Mouse (Mus musculus): ENCODE data around the gene Cpn2. TPM values are rescaled to one million over a fixed set of nuclear protein-coding genes. Genes with fewer than 3 reads are reported as not detected.

Cpn2 gene
- polyA plus RNA-seq, 1 experiment from 2014 or later, result not detected

DNA sequence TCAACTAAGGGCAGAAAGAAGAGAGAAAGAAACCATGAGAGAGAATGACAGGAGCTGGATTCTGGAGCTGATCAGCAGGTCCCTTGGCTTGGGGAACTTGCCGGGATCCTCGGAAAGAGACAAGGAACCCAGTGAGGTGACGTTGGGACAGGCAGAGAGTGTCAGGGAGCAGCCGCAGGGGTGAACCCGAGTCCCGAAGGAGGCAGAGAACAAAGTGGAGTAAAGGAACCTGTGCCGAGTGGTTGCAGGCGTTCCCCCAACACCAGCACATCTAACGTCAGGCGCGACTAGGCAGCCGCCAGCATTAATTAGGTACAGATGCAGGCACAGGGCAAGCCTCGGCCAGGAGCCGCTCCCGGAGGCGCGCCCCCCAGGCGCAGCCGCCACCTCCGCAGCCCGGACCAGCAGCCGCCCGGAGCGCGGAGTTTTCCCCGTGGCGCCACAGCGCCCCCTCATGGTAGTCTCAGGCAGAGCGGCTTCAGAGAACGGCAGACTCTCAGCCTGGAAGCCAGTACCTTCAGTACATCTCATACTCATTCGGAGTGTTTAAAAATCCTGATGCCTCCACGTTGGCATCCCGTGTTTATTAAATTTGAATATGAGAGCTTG lies 31.1 kb downstream of the Cpn2 start:
- ATAC-seq (peak; percentile 88), DNase-seq (ENCODE audit: low spot score) (peak; percentile 84)
- peak overlapping the region; percentile 51 for H3K9ac ChIP-seq (ENCODE audit: low read length)
- H3K4me1 ChIP-seq (ENCODE audit: control insufficient read depth, insufficient read depth, low read length), result peaks cover 5% of the 10 kb centered on the region
- WGBS, result 2% methylated on average over 32 of the region's 33 CpGs
- peak overlapping the region; percentile 72 for H3K4me2 ChIP-seq (ENCODE audit: low read length)
- H3K27me3 ChIP-seq (replicated peaks; ENCODE audit: control insufficient read depth, insufficient read depth, low read length), result peaks cover 8% of the 10 kb centered on the region; the same call in 1 of the 2 replicates
- H3K4me3 ChIP-seq (ENCODE audit: low read depth, low read length), result peak overlapping the region; percentile 33
- 0 out of 2 replicates have a peak overlapping the region, but pooled peaks have one; percentile 3 for H3K27ac ChIP-seq (ENCODE audit: low read depth, low read length)
- H3K9me3 ChIP-seq (replicated peaks; ENCODE audit: control insufficient read depth, low read length), result no peaks in the 10 kb centered on the region
- H3K36me3 ChIP-seq (ENCODE audit: control insufficient read depth, insufficient read depth, low read length), result no peaks in the 10 kb centered on the region

DNA sequence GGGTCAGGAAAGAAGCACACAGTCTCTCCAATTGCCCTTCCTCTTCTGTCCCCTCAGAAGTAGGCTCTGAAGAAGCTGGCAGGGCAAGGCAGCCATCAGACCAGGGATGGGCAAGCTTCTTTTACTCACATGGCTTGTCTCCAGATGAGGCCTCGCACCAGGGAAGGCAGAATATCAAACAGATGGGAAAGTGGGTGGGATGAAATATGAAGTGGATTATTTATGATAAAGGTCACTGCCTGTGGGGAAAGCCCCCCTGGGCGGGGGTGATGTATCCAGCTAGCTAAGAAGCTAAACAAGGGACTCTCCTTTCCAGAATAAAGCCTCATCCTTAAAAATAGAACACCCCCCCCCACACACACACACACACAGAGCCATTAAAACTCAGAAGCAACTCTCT lies 31.7 kb downstream of the Cpn2 start:
- H3K9me3 ChIP-seq (replicated peaks; ENCODE audit: control insufficient read depth, low read length), result no peaks in the 10 kb centered on the region
- no peak overlapping the region for H3K4me3 ChIP-seq (ENCODE audit: low read depth, low read length)
- peaks cover 8% of the 10 kb centered on the region; the same call in 1 of the 2 replicates for H3K27me3 ChIP-seq (replicated peaks; ENCODE audit: control insufficient read depth, insufficient read depth, low read length)
- H3K4me1 ChIP-seq (ENCODE audit: control insufficient read depth, insufficient read depth, low read length), result peaks cover 5% of the 10 kb centered on the region
- ATAC-seq (peak; percentile 5; the same call in 1 of the 2 replicates), DNase-seq (ENCODE audit: low spot score) (no peak)
- no peaks in the 10 kb centered on the region for H3K36me3 ChIP-seq (ENCODE audit: control insufficient read depth, insufficient read depth, low read length)
- no peak overlapping the region for H3K4me2 ChIP-seq (ENCODE audit: low read length)
- H3K9ac ChIP-seq (ENCODE audit: low read length), result no peak overlapping the region
- WGBS, result 49% methylated on average over 2 of the region's 2 CpGs
- no peak overlapping the region for H3K27ac ChIP-seq (ENCODE audit: low read depth, low read length)

DNA sequence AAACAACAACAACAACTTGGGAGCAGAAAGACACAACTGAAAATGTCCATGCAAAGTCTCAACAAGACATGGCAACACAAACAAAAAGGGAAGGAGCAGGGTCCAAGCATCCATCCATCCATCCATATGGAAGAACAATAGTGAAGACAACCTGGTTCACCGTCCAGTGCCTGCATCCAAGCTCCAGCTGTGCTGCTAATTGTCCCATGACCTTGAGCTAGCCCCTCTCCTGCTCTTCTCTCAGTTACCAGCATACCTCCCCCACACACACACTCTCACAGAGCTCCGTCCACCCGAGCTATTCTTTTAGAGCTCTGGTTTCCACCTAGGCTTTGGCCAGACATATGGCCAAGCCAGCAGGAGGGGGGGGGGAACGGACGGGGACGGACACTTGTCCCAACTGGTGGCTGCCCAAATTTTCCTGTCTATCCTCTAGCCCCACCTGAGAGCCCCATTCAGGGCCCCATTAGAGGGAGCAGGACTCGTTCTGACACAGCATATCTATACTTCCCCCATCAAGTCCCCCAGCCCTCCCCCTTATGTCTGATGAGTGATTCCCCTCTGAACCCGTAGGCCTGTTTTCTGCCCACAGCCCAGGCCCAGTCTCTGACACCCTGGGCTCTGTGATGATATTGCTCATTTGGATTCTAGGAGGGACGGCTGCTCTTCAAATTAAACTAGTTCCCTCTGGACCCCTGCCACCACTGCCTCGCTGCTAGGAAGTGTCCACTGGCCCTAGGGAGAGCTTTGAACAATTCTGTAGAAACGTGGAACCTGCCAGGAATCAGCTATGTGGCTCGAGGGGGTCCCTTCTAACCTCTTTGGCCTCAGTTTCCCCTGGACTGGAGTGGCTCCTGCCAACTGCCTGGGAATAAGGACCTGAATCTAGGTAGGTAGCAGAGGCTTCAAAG lies 32.4 kb downstream of the Cpn2 start:
- Histone ChIP-seq H3K36me3 (ENCODE audit: control insufficient read depth, insufficient read depth, low read length) (no peaks in the 10 kb centered on the region), H3K9me3 (replicated peaks; ENCODE audit: control insufficient read depth, low read length) (no peaks in the 10 kb centered on the region), H3K27me3 (replicated peaks; ENCODE audit: control insufficient read depth, insufficient read depth, low read length) (peaks cover 8% of the 10 kb centered on the region; the same call in 1 of the 2 replicates), H3K27ac (ENCODE audit: low read depth, low read length) (no peak overlapping the region), H3K4me2 (ENCODE audit: low read length) (no peak overlapping the region), H3K4me1 (ENCODE audit: control insufficient read depth, insufficient read depth, low read length) (peaks cover 5% of the 10 kb centered on the region), H3K9ac (ENCODE audit: low read length) (no peak overlapping the region), H3K4me3 (ENCODE audit: low read depth, low read length) (no peak overlapping the region)
- ATAC-seq (no peak), DNase-seq (ENCODE audit: low spot score) (peak; percentile 11)
- 53% methylated on average over 12 of the region's 12 CpGs for WGBS

DNA sequence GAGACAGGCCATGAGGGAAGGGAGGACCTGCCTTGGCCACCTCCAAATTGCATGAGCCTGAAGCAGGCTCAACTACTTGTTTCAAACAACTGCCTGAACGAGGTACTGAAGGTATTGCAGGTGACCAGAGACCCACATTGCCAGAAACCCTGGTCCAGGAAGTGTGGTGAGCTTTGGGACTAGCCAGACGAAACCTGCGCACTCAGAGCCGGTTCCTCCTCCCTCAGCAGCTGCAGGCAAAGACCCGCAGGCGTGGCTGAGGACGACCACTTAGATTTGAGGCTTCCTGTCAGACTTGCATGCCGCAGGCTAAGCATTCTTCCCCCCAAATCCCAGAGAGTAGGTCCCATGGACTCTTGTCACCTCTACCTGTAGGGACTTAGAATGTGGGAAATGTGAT lies 33.2 kb downstream of the Cpn2 start:
- H3K9me3 ChIP-seq (replicated peaks; ENCODE audit: control insufficient read depth, low read length), result no peaks in the 10 kb centered on the region
- no peak overlapping the region for H3K4me3 ChIP-seq (ENCODE audit: low read depth, low read length)
- H3K4me1 ChIP-seq (ENCODE audit: control insufficient read depth, insufficient read depth, low read length), result peaks cover 5% of the 10 kb centered on the region
- WGBS, result 60% methylated on average over 8 of the region's 8 CpGs
- H3K4me2 ChIP-seq (ENCODE audit: low read length), result no peak overlapping the region
- H3K27me3 ChIP-seq (replicated peaks; ENCODE audit: control insufficient read depth, insufficient read depth, low read length), result peaks cover 8% of the 10 kb centered on the region; the same call in 1 of the 2 replicates
- no peak overlapping the region for H3K27ac ChIP-seq (ENCODE audit: low read depth, low read length)
- no peak overlapping the region for H3K9ac ChIP-seq (ENCODE audit: low read length)
- H3K36me3 ChIP-seq (ENCODE audit: control insufficient read depth, insufficient read depth, low read length), result no peaks in the 10 kb centered on the region
- DNase-seq (ENCODE audit: low spot score) (no peak), ATAC-seq (no peak)

DNA sequence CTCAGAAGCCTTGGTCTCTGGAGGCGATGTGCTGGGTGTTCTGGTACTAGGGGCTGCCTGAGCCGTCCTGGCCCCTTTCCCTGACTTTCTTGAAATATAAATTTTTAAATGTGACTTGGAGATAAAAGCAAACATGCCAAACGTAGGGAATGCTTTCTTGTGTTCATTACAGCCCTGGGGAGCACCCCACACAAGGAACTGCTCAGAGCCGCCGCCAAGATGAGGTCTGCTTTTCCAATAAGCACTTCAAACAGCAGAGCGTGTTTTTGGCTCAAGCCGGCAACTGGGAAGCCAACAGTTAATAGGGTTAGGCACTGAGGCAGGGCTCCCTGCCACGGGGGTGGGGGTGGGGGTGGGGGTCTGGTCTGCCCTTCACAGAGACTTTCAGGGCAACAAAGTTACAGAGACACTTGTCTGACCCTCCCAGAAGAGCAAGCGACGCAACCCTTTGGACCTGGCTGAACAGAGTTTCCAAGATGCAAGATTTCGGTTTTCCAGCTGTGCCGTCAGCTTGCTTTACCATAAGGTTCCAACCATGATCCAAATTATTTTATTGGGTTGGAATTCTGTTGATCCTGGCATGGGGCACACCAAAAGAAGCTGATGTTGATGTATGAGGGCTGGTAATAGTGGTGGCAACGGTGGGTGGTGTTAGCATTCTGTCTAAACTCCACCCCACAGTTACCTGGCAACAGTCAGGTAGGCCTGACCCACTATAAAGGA lies 35.3 kb downstream of the Cpn2 start:
- ATAC-seq, result peak; percentile 18; the same call in 1 of the 2 replicates
- WGBS, result 34% methylated on average over 13 of the region's 13 CpGs
- H3K27me3 ChIP-seq (replicated peaks; ENCODE audit: control insufficient read depth, insufficient read depth, low read length), result peaks cover 6% of the 10 kb centered on the region; the same call in 1 of the 2 replicates

DNA sequence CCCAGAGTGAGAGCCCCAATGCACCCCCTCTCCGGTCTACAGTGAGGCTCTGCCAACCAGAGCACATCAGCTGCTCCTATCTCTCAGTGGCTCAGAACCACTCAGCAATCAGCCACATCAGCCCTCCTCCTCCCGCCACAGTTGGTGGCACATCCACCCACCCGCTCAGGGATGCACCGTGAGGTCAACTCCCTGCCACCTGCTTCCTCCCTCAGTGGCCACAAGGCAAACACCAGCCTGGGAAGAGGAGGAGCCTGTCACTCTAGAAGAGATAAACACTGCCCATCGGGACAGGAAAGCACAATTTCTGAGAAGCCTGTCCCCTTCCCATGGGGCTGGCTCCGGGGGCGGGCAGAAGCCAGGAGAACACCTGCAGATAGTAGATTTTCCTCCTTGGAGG lies 39.9 kb downstream of the Cpn2 start:
- WGBS, result 79% methylated on average over 7 of the region's 7 CpGs
- Histone ChIP-seq H3K4me2 (ENCODE audit: low read length) (no peak overlapping the region), H3K36me3 (ENCODE audit: control insufficient read depth, insufficient read depth, low read length) (no peaks in the 10 kb centered on the region), H3K27ac (ENCODE audit: low read depth, low read length) (no peak overlapping the region), H3K4me1 (ENCODE audit: control insufficient read depth, insufficient read depth, low read length) (no peaks in the 10 kb centered on the region), H3K4me3 (ENCODE audit: low read depth, low read length) (no peak overlapping the region), H3K9ac (ENCODE audit: low read length) (no peak overlapping the region), H3K27me3 (replicated peaks; ENCODE audit: control insufficient read depth, insufficient read depth, low read length) (no peaks in the 10 kb centered on the region), H3K9me3 (replicated peaks; ENCODE audit: control insufficient read depth, low read length) (no peaks in the 10 kb centered on the region)
- ATAC-seq, result no peak
- no peak for DNase-seq (ENCODE audit: low spot score)

More for the DNA sequence above, 35.3 kb downstream of the Cpn2 start:
- H3K4me1 ChIP-seq (ENCODE audit: control insufficient read depth, insufficient read depth, low read length), result peaks cover 5% of the 10 kb centered on the region
- H3K9me3 ChIP-seq (replicated peaks; ENCODE audit: control insufficient read depth, low read length), result no peaks in the 10 kb centered on the region
- no peaks in the 10 kb centered on the region for H3K36me3 ChIP-seq (ENCODE audit: control insufficient read depth, insufficient read depth, low read length)
- H3K4me2 ChIP-seq (ENCODE audit: low read length), result no peak overlapping the region
- no peak overlapping the region for H3K9ac ChIP-seq (ENCODE audit: low read length)
- peak; percentile 66 for DNase-seq (ENCODE audit: low spot score)
- H3K4me3 ChIP-seq (ENCODE audit: low read depth, low read length), result no peak overlapping the region
- peak overlapping the region; percentile 57; the same call in 1 of the 2 replicates for H3K27ac ChIP-seq (ENCODE audit: low read depth, low read length)

DNA sequence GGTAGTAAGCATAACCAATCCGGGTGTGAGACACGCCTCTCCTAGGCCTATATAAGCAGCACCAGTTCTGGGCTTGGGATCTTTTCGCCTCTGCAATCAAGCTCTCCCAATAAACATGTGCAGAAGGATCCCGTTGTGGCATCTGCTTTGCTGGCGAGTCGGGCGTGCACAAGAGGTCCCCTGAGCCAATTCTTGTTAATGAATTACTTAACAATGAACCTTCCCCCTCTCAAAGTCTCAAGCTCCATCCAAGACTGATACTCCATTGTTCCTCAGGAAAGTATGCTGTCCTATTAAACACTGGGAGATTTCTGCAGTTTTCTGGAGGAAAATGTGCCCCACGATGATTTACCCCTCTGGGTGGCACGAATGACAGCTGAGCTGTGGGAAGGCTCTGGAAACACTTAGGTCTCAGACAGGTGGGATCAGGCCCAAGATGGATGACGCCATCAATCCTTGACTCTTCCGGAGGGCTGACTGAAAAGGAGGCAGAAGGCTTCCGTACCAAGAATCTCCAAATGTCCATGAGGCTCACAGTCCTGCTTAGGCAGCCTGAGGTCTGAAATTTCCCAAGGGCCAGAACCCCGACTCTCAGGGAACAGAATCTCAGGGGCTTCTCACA lies 46.0 kb downstream of the Cpn2 start:
- WGBS, result 74% methylated on average over 13 of the region's 13 CpGs
- no peak for ATAC-seq

DNA sequence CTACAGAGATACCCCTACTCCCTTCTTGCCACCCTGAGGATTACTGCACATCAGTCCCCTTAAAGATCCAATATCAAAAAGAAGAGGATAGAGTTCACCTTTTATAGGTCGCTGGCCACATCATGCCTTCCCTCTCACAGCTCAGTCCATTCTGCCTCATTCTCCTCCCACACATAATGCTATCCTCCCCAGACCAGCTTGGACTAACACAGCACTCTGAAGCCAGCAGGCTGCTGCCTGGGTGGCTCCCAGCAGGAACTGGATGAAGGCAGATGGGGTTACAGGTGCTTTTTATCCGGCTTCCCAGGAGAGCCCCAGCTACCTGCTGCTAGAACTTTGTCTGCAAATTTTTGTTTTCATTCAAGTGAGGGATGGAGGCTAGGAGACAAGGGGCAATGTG lies 51.5 kb downstream of the Cpn2 start:
- no peaks in the 10 kb centered on the region for H3K36me3 ChIP-seq (ENCODE audit: control insufficient read depth, insufficient read depth, low read length)
- H3K4me1 ChIP-seq (ENCODE audit: control insufficient read depth, insufficient read depth, low read length), result no peaks in the 10 kb centered on the region
- no peaks in the 10 kb centered on the region for H3K27me3 ChIP-seq (replicated peaks; ENCODE audit: control insufficient read depth, insufficient read depth, low read length)
- no peak overlapping the region for H3K27ac ChIP-seq (ENCODE audit: low read depth, low read length)
- no peaks in the 10 kb centered on the region for H3K9me3 ChIP-seq (replicated peaks; ENCODE audit: control insufficient read depth, low read length)
- H3K9ac ChIP-seq (ENCODE audit: low read length), result no peak overlapping the region
- ATAC-seq (no peak), DNase-seq (ENCODE audit: low spot score) (no peak)
- no peak overlapping the region for H3K4me3 ChIP-seq (ENCODE audit: low read depth, low read length)
- H3K4me2 ChIP-seq (ENCODE audit: low read length), result no peak overlapping the region
- 5% methylated on average over 2 of the region's 2 CpGs for WGBS

More for the DNA sequence above, 46.0 kb downstream of the Cpn2 start:
- Histone ChIP-seq H3K27ac (ENCODE audit: low read depth, low read length) (no peak overlapping the region), H3K9me3 (replicated peaks; ENCODE audit: control insufficient read depth, low read length) (no peaks in the 10 kb centered on the region), H3K27me3 (replicated peaks; ENCODE audit: control insufficient read depth, insufficient read depth, low read length) (no peaks in the 10 kb centered on the region), H3K4me2 (ENCODE audit: low read length) (no peak overlapping the region), H3K9ac (ENCODE audit: low read length) (no peak overlapping the region), H3K36me3 (ENCODE audit: control insufficient read depth, insufficient read depth, low read length) (no peaks in the 10 kb centered on the region), H3K4me1 (ENCODE audit: control insufficient read depth, insufficient read depth, low read length) (no peaks in the 10 kb centered on the region), H3K4me3 (ENCODE audit: low read depth, low read length) (no peak overlapping the region)
- no peak for DNase-seq (ENCODE audit: low spot score)

Data from forebrain, embryonic 14.5 days (tissue).